Mouse (Mus musculus): ENCODE measurements around the gene Gm8020. TPM values are rescaled to one million over a fixed set of nuclear protein-coding genes. Genes with fewer than 3 reads are reported as not detected.
A peak's percentile ranks its signal among the peaks of the same experiment; 100 is the strongest.
"Not testable (repeated sequence)": the region's sequence is repeated elsewhere in the genome, so short reads cannot be mapped to it uniquely, and the experiment has no call there.

Gm8020 gene
- not detected for total RNA-seq (2021)

- intact Hi-C loops (cut with DNase I); DNase-seq: not testable (repeated sequence)
Measured at GRCm38 (mm10) chr14:42502249-42502648, at the start of gene Gm8020. Gene Gm8020 (minus strand): TSS chr14:42502349.

GRCm38 (mm10) chr14:42543170-42543701 is 41.1 kb upstream of the Gm8020 start:
- peak in 1 of 2 experiments; percentile 14 for DNase-seq
- intact Hi-C loops (cut with DNase I), result not testable (repeated sequence)

- DNase-seq; intact Hi-C loops (cut with DNase I): not testable (repeated sequence)
Measured at GRCm38 (mm10) chr14:42542316-42543169, 40.4 kb upstream of the Gm8020 start.

GRCm38 (mm10) chr14:42524182-42524581 is 22.0 kb upstream of the Gm8020 start, which contains the start of gene Gm8024:
Gene Gm8024 (minus strand): TSS chr14:42524282.
- DNase-seq; intact Hi-C loops (cut with DNase I): not testable (repeated sequence)

GRCm38 (mm10) chr14:42463581-42463980 is 38.6 kb downstream of the Gm8020 start, which contains the start of gene Gm8011:
Gene Gm8011 (plus strand): TSS chr14:42463881.
- DNase-seq; intact Hi-C loops (cut with DNase I): not testable (repeated sequence)

Other genes starting within 250 kb of the Gm8020 start
- gene Gm17026, start 242.3 kb downstream of the Gm8020 start, total RNA-seq (2021), result not detected
- gene Gm9611, start 205.0 kb downstream of the Gm8020 start, total RNA-seq (2021), result not detected
- gene Gm7995, start 192.1 kb downstream of the Gm8020 start, total RNA-seq (2021), result not detected
- not detected for gene Gm8005, start 62.7 kb downstream of the Gm8020 start, total RNA-seq (2021)
- not detected for gene Gm8011, start 38.5 kb downstream of the Gm8020 start, total RNA-seq (2021)
- gene Gm8024, start 21.9 kb upstream of the Gm8020 start, total RNA-seq (2021), result not detected
- not detected for gene Gm17124, start 97.5 kb upstream of the Gm8020 start, total RNA-seq (2021)
- gene Gm3633, start 139.6 kb upstream of the Gm8020 start, total RNA-seq (2021), result not detected
- gene Gm10378, start 153.6 kb upstream of the Gm8020 start, total RNA-seq (2021), result not detected

All from heart, postnatal 10 days (tissue).